Mouse (Mus musculus) inflammation-experienced regulatory T-cells, adult 6 months (primary cell): ENCODE data around the gene Atg5. TPM values are rescaled to one million over a fixed set of nuclear protein-coding genes. Genes with fewer than 3 reads are reported as not detected.
A peak's percentile ranks its signal among the peaks of the same experiment; 100 is the strongest.
"Not testable (repeated sequence)": the region's sequence is repeated elsewhere in the genome, so short reads cannot be mapped to it uniquely, and the experiment has no call there.

Experiments
- ATAC-seq: one replicate; pipeline ENCODE4 v1.8.0; 2017
- polyA plus RNA-seq, 3 experiments: library from polyadenylated mRNA; unstranded; fragments of 100-300 nt; shearing (Covaris generic); gene quantifications; one replicate each; pipeline ENCODE4 v1.2.1; 2017

Gene Atg5
- polyA plus RNA-seq, 3 experiments from 2014 or later, result 47.5 to 58.6 (median 58.5) TPM

GRCm38 (mm10) chr10:44315276-44315675 lies 47.1 kb downstream of the Atg5 start:
- no peak for ATAC-seq

DNA sequence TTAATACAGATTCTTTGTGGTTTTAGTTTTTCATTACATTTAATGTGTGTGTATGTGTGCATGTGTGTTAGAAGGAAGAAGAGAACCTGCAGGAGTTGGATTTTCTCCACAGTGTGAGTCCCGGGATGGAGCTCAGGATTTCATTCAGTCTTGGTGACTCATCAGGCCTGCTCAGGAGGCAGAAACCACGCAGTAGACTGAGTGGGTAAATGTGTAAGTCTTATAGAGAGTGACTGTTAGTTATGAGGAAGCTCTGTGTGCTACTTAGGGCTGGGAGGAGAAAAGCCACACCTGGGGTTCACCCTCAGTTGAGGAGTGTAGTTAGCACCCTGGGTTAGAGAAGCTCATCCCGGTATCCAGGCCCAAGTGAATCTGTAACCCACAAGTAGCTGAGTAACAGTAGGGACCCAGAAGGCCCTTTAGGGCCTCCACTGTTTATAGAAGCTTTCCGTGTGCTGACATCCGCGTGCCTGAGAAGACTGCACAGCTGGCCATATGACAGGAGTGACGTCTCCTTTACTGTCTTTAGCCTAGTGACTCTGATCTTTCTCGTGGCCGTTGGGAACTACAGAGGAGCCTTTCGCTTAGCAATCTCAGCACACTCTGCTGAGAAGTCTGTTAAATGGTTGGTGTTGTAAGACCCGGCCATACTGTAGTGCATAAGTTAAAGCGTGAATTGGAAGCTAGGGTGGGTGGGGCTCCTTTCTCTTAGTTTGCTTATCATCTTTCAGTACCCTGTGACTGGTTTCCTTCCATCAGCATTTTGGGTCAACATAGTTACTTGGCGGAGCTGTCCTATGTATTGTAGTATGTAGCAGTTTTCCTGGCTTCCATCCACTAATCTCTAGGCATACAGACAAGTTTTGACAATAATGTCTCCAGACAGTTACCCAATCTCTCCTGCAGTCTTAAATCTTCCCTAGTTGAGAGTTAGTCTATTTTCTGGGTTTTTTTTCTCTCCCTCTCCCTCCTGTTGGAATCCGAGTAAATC lies 48.4 kb downstream of the Atg5 start:
- ATAC-seq, result no peak

DNA sequence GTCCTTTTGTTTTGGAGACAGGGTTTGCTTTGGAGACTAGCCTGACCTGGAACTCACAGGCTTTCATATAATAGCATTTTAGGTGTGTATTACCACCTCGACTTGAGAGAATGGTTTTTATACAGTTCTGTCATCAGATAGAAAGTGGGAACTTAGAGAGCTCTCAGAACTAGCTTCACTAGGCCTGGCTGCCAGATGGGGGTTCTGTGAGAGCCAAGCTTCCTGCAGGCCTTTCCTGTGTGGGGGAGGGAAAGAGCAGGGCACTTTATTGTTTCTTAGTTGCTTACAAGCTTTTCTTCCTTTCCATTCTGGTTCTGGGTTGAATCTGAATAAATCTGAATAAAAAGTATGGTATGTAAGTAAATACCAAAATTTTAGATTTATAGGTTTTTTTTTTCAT lies 54.0 kb downstream of the Atg5 start:
- ATAC-seq, result no peak

DNA sequence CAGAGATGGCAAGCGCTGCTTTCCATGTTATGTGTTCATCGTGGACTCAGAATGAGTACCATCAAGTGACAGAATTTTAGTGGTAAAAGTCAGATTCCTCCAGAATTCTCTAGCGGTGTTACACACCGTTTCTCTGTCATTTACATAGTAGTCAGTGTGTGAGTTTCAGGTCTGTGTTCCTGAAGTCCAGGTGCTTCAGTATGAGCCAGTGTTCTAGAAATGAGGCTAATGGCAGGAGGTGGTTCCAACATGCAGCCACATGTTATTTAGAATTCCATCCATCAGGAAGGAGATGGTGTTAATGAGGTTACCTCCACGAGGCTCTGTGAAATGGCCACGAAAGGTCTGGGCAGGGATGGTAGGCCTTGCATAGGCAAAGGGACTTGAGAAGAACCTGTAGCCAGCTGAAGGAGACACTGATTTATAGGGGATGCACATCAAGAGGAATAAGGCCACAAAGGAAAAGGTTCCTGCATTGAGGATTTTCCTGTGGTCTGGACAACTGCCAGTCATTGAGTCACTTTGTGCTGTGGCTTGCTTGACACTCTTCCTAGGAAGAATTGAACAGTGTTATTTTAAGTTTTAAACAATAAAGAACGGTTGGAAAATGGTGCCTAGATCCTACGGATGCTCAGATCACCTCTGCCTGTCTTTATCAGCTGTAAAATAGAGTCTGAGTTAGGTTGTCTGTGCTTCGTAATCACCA lies 55.1 kb downstream of the Atg5 start:
- ATAC-seq, result no peak

- no peak for ATAC-seq
Observed at GRCm38 (mm10) chr10:44323836-44324235, 55.7 kb downstream of the Atg5 start.

DNA sequence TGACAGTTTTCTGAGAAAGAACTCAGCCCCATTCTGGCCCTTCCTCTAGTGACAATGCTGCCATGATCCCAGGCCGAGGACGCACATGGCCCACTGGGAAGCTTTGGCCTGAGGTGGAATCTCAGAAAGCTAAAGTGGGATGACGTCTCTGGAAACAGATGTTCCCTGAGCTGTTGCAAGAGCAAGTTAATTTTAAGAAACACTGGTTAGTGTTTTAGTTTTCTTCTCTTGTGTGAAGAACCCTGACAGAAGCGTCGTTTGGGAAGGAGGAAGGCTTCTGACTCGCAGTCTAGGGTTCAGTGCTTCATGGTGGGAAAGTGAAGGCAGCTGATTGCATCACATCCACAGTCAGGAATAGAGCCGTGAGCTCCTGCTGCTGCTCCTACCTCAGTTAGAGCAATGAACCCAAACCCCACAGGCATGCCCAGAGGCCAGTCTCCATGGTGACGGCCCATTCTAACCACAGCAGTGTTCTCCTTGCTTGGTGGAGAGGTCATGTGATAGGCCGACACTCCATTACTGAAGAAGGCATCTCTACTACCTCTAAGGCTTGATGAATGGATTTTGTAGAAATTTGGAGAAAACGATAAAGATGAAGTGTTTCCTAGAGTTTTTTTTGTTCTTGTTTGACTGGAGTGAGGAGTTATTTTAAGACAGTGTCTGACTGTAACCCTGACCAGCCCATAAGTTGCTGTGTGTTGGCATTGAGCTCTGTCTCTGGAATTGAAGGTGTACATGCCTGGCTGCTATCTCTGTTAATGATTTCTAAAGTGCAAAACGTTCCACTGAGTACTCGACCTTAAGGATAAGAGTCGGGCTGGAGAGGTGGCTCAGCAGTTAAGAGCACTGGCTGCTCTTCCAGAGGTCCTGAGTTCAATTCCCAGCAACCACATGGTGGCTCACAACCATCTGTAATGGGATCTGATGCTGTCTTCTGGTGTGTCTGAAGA lies 57.7 kb downstream of the Atg5 start:
- no peak for ATAC-seq

DNA sequence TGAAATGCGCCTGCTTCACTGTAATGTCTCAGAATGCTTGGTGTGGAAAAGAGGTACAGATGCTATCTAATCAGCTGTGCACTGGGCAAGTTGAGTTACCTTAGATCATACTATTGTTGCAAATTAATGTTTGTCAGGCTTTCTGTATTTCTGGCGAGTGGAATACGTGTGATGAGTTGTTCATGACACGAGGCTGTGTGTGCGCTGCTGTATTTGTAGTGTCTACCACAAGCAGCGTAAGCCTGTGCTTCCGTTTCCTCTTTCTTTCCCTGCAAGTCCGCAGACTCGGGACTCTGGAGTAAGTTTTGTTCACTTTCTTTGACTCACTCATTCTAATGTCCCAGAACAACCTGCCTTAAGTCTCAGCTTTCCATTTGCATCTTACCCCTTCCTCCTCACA lies 58.9 kb downstream of the Atg5 start:
- no peak for ATAC-seq

DNA sequence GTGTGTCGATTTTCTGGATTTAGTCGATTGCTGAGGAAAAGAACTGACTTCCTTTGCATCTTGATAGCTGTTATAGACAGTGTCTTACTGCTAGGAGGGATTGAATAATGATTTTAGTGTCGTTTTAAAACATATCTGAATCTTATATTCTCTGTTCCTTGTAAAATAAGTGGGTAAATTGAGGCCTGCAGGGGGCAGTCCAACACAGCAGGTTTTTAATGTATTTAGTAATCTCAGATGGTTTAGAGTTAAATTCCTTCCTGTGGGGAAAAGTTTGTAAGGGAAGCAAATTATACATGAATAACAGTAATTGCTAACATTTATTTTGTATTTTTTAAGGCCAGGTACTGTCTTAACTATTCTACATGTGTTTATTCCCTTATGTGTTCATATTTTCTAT lies 60.2 kb downstream of the Atg5 start:
- ATAC-seq, result peak; percentile 69

DNA sequence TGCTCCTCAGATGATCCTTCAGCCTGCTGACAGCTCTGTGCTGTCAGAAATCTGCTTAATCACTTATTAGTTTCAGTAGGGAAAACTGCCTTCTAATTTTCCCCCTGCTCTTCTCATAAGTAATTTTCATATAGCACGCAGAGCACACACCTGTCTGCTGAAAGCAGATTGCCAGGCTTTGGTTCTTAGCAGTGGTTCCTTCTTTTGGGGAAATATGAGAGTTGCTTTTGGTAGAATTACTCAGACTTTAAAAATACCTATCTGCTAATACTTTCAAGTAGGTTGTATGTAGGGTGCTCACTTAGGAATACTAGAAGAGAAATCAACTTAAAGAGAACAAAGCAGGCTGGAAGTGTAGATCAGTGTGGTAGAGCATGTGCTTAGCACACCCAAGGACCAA lies 62.6 kb downstream of the Atg5 start:
- ATAC-seq, result no peak

DNA sequence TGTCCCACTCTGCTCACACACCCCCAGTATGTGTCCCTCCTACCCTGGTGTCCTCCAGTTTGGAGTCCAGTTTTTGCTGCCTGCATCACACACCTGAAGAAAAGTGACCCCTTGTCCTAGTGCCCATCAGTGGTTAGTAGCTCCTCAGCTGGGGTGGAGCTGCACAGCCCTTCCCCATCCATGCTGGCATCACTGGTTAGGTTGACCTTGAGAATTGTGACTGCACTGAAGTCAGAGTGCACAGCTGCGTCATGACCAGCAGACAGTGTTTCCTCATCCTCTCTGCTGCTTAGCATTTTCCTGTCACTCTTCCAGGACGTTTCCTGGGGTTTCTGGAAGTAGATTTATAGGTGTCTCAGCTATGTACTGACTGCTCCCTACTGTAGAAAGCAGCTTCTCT lies 63.3 kb downstream of the Atg5 start:
- no peak for ATAC-seq

DNA sequence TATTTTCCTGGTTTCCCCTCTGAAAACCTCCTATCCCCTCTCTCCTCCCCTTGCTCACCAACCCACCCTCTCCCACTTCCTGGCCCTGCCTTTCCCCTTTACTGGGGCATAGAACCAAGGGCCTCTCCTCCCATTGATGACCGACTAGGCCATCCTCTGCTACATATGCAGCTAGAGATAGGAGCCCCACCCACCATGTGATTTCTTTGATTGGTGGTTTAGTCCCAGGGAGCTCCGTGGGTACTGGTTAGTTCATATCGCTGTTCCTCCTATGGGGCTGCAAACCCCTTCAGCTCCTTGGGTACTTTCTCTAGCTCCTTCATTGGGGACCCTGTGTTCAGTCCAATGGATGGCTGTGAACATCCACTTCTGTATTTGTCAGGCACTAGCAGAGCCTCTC lies 64.5 kb downstream of the Atg5 start:
- ATAC-seq, result not testable (repeated sequence)

- ATAC-seq, result not testable (repeated sequence)
Observed at GRCm38 (mm10) chr10:44336641-44337382, 68.7 kb downstream of the Atg5 start.

DNA sequence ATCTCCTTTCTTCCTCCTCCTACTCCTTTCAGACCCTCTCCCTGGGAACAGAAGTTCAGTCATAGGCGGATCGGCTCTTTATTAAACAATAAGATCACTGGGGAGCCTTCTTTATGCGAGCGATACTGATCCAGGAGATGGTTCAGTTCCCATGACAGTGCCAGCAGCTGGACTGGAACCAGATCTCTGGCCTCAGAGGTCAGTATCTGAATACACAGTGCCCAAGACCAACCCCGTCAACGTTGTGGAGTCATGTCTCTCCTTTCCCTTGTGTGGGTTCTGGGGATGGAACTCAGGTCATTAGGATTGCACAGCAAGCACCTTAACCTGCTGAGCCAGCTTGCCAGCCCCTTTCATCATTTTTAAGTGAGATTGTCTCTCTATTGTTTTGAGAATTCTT lies 70.4 kb downstream of the Atg5 start:
- no peak for ATAC-seq

GRCm38 (mm10) chr10:44339326-44339725 lies 71.2 kb downstream of the Atg5 start:
- no peak for ATAC-seq

DNA sequence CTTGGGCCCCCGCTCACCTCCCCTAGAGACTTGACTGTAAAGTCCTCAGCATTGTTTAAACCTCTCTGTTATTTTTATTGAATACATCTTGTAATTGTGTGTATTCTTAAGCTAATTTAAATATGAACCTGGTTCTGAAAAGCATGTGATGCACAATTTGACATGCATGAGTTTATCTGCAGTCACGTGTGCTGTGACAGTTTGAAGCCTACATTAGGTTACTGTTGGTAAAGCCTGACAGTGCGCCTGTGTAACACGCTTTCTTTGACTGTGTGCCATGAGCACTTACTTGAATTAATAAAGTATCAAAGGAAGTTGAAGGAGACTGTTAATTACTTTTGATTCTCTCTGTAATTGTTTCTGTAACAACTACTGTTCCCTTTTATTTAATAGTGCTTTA lies 72.8 kb downstream of the Atg5 start:
- no peak for ATAC-seq

DNA sequence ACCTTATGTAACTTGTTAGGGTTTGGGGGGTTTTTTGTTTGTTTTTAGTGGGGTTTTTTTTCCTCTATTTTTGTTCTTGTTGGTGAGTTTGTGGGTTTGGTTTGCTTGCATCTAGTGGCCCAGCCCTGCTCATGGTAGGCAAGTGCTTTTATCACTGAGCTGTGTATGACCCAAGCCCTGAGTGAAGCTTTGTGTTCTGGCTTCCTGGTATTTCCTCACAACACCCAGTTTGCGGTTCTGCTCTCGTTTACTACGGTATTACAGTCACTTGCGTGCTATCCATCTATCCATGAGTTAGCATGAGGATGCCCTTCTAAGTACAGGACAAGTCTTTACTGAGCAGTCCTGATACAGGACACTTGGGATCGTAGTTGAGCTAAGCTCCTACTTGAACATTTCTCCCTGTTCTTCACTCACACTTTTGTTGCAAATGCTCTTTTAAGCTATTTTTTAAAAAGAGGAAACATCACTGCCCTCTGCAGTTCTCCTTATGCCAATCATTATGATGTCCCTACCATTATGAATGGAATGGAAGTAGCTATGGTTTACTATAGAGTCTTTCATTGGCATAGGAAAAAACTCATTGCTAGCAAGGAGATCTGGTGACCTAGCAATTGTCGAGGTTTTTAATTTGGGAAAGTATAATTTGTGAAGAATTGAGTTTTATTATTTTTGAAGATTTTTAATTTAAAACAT lies 73.8 kb downstream of the Atg5 start:
- no peak for ATAC-seq

DNA sequence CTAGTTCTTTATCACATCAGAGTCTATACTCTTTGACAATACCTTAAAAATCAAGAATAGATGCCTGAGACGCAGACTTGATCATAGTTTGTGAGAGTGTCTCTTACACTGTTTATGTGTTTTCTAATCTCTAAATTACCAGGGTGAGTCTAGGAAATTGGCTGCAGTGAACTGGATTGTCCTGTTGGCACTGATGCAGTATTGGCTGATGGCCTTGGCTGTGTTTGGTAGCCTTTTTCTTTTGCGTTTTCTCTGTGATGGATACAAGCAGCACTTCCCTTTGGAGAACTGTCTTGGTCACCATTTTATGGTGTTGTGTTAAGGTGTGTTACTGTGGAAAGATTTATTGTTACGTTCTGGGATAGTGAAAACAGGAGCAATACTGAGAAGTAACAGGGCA lies 75.2 kb downstream of the Atg5 start:
- no peak for ATAC-seq

GRCm38 (mm10) chr10:44347549-44348172 lies 79.5 kb downstream of the Atg5 start:
- no peak for ATAC-seq

DNA sequence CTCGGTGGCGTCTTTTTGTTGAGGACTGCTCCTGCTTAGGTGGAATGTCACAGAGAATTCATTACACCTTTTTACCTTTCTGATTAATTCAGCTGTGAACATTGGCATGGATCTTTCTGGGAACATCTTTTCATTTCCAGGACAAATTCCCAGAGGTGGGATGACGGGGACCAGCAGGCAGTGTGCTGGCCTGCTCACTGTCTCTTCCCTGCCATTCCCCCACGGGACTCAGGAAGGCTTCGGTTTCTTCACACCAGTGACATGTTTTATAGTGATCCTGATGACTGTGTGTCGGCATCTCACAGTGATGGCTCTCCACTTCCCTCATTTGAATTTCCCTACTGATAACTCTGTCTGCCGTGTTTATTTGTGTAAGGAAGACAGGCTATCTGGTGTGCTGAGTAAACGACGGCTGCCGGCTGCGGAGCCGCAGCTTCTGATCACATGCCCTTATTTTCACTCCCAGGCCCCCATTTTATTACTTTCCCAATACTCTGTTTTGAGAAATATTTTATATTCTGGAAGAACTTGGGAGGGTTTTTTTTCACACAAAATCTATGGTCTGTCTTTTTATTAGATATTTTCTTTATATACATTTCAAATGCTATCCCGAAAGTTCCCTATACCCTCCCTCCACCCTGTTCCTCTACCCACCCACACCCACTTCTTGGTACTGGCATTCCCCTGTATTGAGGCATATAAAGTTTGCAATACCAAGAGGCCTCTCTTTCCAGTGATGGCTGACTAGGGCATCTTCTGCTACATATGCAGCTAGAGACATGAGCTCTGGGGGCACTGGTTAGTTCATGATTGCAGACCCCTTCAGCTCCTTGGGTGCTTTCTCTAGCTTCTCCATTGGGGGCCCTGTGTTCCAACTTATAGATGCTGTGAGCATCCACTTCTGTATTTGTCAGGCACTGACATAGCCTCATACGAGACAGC lies 80.6 kb downstream of the Atg5 start:
- no peak for ATAC-seq

GRCm38 (mm10) chr10:44353467-44353866 lies 85.3 kb downstream of the Atg5 start:
- ATAC-seq, result no peak
